Mouse (Mus musculus) intestine, embryonic 14.5 days (tissue): Measurements from ENCODE around the gene Eif2b3. TPM values are rescaled to one million over a fixed set of nuclear protein-coding genes. Genes with fewer than 3 reads are reported as not detected.

Experiments used
- ATAC-seq: fragments of 200-750 bp; cut with Nextera tagmentation; replicated peaks from 2 replicates; pipeline ENCODE4 v1.8.0; 2017; ENCODE audit warnings: low read depth, moderate number of reproducible peaks, moderate TSS enrichment, moderate library complexity; ENCODE audit not compliant: low FRiP score, low TSS enrichment
- DNase-seq: peaks from one replicate; pipeline ENCODE4 v3.0.0-alpha.2; 2018; ENCODE audit warnings: low spot score
- H3K27ac ChIP-seq: fragments of 300-500 bp; sonication (generic); 2 replicates; pipeline ENCODE4 v1.5.1; 2014; ENCODE audit warnings: low read depth, mild to moderate bottlenecking, control low read depth
- H3K27me3 ChIP-seq: fragments of 300-500 bp; sonication (generic); replicated peaks from 2 replicates; pipeline ENCODE4 v1.6.1; 2014; ENCODE audit warnings: low read length, control low read depth; ENCODE audit not compliant: control insufficient read depth, insufficient read depth
- H3K36me3 ChIP-seq: fragments of 300-500 bp; sonication (generic); 2 replicates; pipeline ENCODE4 v1.6.1; 2014; ENCODE audit warnings: low read length, control low read depth; ENCODE audit not compliant: control insufficient read depth, insufficient read depth
- H3K4me1 ChIP-seq: fragments of 300-500 bp; sonication (generic); replicated peaks from 2 replicates; pipeline ENCODE4 v1.6.1; 2014; ENCODE audit warnings: low read length, control low read depth, mixed read lengths; ENCODE audit not compliant: control insufficient read depth, insufficient read depth
- H3K4me2 ChIP-seq: fragments of 300-500 bp; sonication (generic); 2 replicates; pipeline ENCODE4 v1.6.1; 2014; ENCODE audit warnings: low read length
- H3K4me3 ChIP-seq: fragments of 300-500 bp; sonication (generic); 2 replicates; pipeline ENCODE4 v1.5.1; 2014; ENCODE audit warnings: low read depth, low read length, control low read depth, mixed read lengths
- H3K9ac ChIP-seq: fragments of 300-500 bp; sonication (generic); 2 replicates; pipeline ENCODE4 v1.6.1; 2014; ENCODE audit warnings: mild to moderate bottlenecking, low read length
- H3K9me3 ChIP-seq: fragments of 300-500 bp; sonication (generic); 2 replicates; pipeline ENCODE4 v1.6.1; 2016; ENCODE audit warnings: low read length, control low read depth; ENCODE audit not compliant: control insufficient read depth
- WGBS: fragments of 180-500 bp; shearing (Covaris S2); extraction: QIAGEN DNeasy Blood & Tissue Kit; methylation state at CpG from one replicate; pipeline ENCODE4 v1.1.7; 2014; 5-methylcytosine and 5-hydroxymethylcytosine counted together
- polyA plus RNA-seq: library from polyadenylated mRNA; unstranded; fragments of >200 nt; fragmentation: Nextera tagmentation; extraction: Ambion mirVana; gene quantifications from 2 replicates; pipeline ENCODE4 v1.2.1, GENCODE M21; 2014

Gene Eif2b3
- polyA plus RNA-seq, 1 experiment from 2014 or later = 41.2 TPM

DNA sequence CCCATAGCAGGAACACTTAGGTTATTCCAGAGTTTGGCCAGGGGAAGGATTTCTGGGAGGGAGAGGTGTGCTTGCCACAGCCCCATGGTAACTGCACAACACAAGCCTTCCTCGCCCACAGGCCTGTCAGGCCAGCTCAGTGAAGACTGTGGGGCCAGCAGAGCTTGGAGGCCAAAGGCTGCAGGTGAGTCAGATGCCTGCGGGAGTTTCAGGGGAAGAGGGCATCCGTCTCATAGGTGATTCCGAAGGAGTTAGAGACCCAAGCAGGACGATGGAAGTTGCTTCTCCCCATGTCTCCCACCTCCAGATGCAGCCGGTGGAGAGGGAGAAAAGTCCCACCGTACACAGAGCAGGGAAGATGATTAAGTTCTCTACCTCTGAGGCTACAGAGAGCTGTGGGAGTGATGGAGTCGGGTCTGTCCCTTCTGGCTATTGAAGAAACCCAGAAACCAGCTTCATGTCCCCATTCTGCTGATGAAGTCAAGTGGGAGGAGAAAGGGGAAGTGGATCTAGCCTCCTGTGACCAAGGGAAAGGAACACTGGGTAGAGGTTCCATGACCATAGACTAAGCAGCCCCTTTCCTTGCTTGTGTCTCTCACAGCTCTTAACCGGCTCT lies 107.6 kb downstream of the Eif2b3 start, which contains the start of gene Tctex1d4:
Gene Tctex1d4, plus strand, starts transcription at position 120 of the 616 bp plus-strand sequence.
- ATAC-seq (no peak), DNase-seq (no peak)
- 0 out of 2 replicates have a peak, but pooled peaks cover 4% of the 10 kb centered on the region for H3K36me3 ChIP-seq
- H3K27ac ChIP-seq = peak within 1 kb of the TSS; percentile 78
- H3K9me3 ChIP-seq = no peaks in the 10 kb centered on the region
- H3K4me3 ChIP-seq = no peak within 1 kb of the TSS
- H3K4me2 ChIP-seq = peak within 1 kb of the TSS; percentile 39; the same call in 1 of the 2 replicates
- H3K4me1 ChIP-seq = peaks cover 25% of the 10 kb centered on the region
- peak within 1 kb of the TSS; percentile 20; the same call in 1 of the 2 replicates for H3K9ac ChIP-seq
- WGBS = 80% methylated on average over 9 of the region's 9 CpGs
- peaks cover 4% of the 10 kb centered on the region for H3K27me3 ChIP-seq

DNA sequence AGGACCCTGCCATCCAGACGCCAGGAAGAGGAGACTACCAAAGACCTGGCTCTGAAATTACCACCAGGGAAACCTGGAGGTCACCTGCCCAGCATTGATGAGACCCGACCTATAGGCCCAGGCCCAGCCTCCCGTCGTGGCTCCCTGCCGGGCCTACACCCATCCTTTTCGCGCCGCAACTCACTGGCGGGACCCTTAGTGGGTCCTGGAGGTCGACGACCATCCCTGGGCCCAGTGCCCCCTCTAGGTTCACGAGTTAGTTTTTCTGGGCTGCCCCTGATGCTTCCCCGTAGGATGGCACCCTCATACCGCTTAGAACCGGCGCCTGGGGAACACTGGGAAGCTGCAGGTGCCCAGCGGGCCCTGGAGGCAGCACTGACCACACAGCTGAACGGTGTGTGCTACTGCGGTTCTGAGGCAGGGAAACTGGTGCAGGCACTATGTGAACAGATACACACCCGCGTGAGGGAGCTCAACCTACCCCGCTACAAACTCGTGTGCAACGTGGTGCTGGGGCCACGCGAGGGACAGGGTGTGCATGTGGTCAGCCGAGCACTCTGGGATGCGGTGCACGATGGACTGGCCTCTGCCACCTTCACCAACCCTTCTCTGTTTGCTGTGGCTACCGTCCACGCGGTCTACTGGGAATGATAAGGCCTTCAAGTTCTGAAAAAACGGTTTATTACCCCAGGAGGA lies 108.9 kb downstream of the Eif2b3 start:
- H3K4me3 ChIP-seq = no peak overlapping the region
- ATAC-seq (no peak), DNase-seq (no peak)
- no peak overlapping the region for H3K4me2 ChIP-seq
- H3K9ac ChIP-seq = no peak overlapping the region
- H3K9me3 ChIP-seq = no peaks in the 10 kb centered on the region
- 89% methylated on average over 33 of the region's 33 CpGs for WGBS
- H3K27ac ChIP-seq = no peak overlapping the region
- peaks cover 18% of the 10 kb centered on the region for H3K27me3 ChIP-seq
- H3K36me3 ChIP-seq = 0 out of 2 replicates have a peak, but pooled peaks cover 4% of the 10 kb centered on the region
- H3K4me1 ChIP-seq = peaks cover 32% of the 10 kb centered on the region

- Histone ChIP-seq H3K27me3 (peaks cover 20% of the 10 kb centered on the region), H3K4me3 (no peak overlapping the region), H3K4me1 (peaks cover 19% of the 10 kb centered on the region), H3K9me3 (no peaks in the 10 kb centered on the region), H3K36me3 (0 out of 2 replicates have a peak, but pooled peaks cover 4% of the 10 kb centered on the region), H3K27ac (no peak overlapping the region), H3K9ac (no peak overlapping the region), H3K4me2 (no peak overlapping the region)
- DNase-seq = no peak
- 83% methylated on average over 6 of the region's 6 CpGs for WGBS
- no peak for ATAC-seq
Observed at GRCm38 (mm10) chr4:117130790-117131189, 111.6 kb downstream of the Eif2b3 start.

DNA sequence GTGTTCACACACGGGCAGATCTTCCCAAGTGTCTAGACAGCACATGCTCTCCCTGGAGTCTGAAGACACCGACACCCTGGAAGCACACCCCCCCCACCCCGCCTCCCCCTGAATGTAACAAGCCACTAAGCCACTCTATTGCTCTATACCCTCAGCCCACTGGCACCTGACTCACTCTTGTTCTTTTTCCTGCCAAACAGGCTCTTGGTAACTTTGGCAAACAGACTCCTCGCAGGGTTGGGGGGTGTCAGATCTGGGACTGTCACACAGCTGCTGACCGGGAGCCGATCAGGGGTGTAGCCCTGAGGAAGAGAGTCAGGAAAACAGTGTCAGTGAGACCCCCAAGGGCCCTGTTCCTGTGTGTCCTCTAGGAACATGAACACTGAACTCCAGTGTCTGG lies 112.0 kb downstream of the Eif2b3 start:
- Histone ChIP-seq H3K36me3 (0 out of 2 replicates have a peak, but pooled peaks cover 4% of the 10 kb centered on the region), H3K9ac (no peak overlapping the region), H3K27ac (no peak overlapping the region), H3K9me3 (no peaks in the 10 kb centered on the region), H3K27me3 (peaks cover 20% of the 10 kb centered on the region), H3K4me1 (peaks cover 15% of the 10 kb centered on the region; the same call in 1 of the 2 replicates), H3K4me2 (no peak overlapping the region), H3K4me3 (no peak overlapping the region)
- DNase-seq (no peak), ATAC-seq (no peak)
- WGBS = 77% methylated on average over 6 of the region's 6 CpGs

DNA sequence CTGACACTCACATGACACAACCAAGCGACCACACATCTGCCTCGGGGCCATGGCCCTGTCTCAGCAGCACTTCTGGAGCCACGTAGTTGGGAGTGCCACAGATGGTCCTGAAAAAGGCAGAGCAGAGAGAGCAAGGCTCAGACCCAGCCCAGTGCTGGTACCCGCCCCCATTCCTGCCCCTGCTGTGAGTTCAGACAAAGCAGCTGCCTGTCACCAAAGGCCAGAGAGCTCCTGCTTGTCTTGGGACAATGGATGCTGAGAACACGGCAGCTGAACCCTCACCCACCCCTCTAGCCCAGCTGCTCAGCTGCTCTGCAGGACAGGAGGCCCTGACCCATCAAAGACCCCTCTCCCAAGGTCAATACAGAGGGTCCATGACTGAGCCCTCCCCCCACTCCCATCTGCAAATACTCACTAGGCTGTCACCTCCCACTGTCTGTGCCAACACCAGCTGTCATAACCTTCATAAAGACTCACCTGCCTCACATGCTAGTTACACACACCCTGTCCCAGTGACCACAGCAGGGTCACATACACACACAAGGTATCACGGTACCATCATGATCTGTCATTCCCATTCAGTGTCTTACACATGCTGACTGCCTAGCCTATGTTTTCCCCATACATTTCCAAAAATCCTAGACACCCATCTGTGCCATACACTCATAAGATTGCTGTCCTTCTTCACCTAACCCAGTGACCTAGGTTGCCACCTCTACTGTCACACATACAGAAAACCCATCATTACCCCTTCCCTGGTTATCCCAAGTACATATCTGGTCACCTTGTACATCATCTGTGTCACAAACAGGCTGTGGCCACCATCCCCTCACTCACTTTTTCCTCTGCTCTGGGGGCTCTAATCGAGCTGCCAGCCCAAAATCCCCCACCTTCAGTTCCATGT lies 112.9 kb downstream of the Eif2b3 start:
- DNase-seq (no peak), ATAC-seq (no peak)
- 40% methylated on average over 7 of the region's 7 CpGs for WGBS
- Histone ChIP-seq H3K9me3 (no peaks in the 10 kb centered on the region), H3K9ac (no peak overlapping the region), H3K4me3 (peak overlapping the region; percentile 82; the same call in 1 of the 2 replicates), H3K36me3 (0 out of 2 replicates have a peak, but pooled peaks cover 4% of the 10 kb centered on the region), H3K4me1 (0 out of 2 replicates have a peak, but pooled peaks cover 10% of the 10 kb centered on the region), H3K27ac (no peak overlapping the region), H3K4me2 (peak overlapping the region; percentile 98), H3K27me3 (peaks cover 20% of the 10 kb centered on the region)

DNA sequence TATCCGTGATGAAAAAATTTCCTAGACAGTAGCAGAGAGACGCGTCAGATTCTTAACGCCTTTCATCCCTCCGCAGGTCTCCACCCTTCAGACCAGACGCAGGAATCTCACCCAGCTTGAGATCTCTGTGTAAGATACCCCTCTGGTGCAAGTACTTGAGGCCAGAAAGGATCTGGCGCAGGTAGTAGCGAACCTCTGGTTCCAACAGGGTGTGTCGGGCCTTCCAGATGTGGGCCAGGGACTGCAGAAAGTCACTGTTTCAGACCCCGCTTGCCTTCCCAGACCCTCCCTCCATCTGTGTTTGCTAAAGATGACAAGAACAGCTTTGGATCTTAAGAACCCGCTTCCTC lies 113.6 kb downstream of the Eif2b3 start:
- 0 out of 2 replicates have a peak, but pooled peaks cover 10% of the 10 kb centered on the region for H3K4me1 ChIP-seq
- ATAC-seq (no peak), DNase-seq (no peak)
- no peak overlapping the region for H3K27ac ChIP-seq
- 0 out of 2 replicates have a peak, but pooled peaks cover 4% of the 10 kb centered on the region for H3K36me3 ChIP-seq
- peaks cover 20% of the 10 kb centered on the region for H3K27me3 ChIP-seq
- WGBS = 19% methylated on average over 11 of the region's 11 CpGs
- peak overlapping the region; percentile 98 for H3K4me2 ChIP-seq
- no peaks in the 10 kb centered on the region for H3K9me3 ChIP-seq
- peak overlapping the region; percentile 75; the same call in 1 of the 2 replicates for H3K9ac ChIP-seq
- H3K4me3 ChIP-seq = peak overlapping the region; percentile 82

GRCm38 (mm10) chr4:117133366-117133796 lies 114.2 kb downstream of the Eif2b3 start:
- Histone ChIP-seq H3K4me1 (0 out of 2 replicates have a peak, but pooled peaks cover 10% of the 10 kb centered on the region), H3K36me3 (no peaks in the 10 kb centered on the region), H3K4me2 (peak overlapping the region; percentile 98), H3K4me3 (peak overlapping the region; percentile 82), H3K27me3 (peaks cover 20% of the 10 kb centered on the region), H3K9me3 (no peaks in the 10 kb centered on the region), H3K9ac (peak overlapping the region; percentile 75), H3K27ac (0 out of 2 replicates have a peak overlapping the region, but pooled peaks have one; percentile 11)
- ATAC-seq (peak; percentile 4), DNase-seq (no peak)
- under 1% methylated on average over 42 of the region's 42 CpGs for WGBS
